In the genomic region with DNA sequence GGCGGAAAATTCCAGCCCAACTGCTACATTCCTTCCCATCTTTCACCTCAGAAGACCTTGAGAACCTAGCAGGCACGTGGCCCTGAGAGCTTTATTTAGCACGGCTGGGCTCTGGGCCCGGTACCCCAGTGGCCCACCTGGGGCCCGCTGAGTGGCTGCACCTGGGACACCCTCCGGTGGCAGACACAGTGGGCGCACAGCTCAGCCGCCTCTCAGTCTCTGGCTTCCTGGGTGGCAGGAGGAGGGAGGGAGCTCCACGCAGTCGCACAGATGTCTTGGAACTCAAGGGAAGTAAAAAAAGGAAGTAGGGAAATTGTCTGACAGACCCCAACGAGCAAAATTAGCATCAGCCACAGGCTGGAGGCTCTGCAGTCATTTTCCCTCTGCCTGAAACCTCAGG, we compare ENCODE assay signal across 8 mouse cellular contexts.
DNase-seq lines count a peak whose midpoint lies in the region; ATAC-seq and TF ChIP-seq lines count a peak whose summit lies in the region.

No protein-coding gene starts in this region.

- no peak overlapping the region for H3K4me2 ChIP-seq in hindbrain, embryonic 13.5 days
- H3K4me2 ChIP-seq in heart, postnatal 0 days (ENCODE audit: low read depth, low read length), result peak overlapping the region; percentile 41
- H3K4me2 ChIP-seq in neural tube, embryonic 15.5 days, result peak overlapping the region; percentile 42

- ATAC-seq in hindbrain, embryonic 13.5 days (ENCODE audit: low FRiP score), result no peak
- ATAC-seq in heart, postnatal 0 days (ENCODE audit: insufficient read depth, low read depth), result peak; percentile 86
- no peak; the same call in 1 of the 2 replicates for ATAC-seq in neural tube, embryonic 15.5 days (ENCODE audit: low FRiP score)

- no peak for DNase-seq in hindbrain, embryonic 10.5 days (ENCODE audit: low spot score)
- peak; percentile 36 for DNase-seq in cerebellum, adult 9-11 months
- peak; percentile 63 for DNase-seq in heart, postnatal 0 days (ENCODE audit: low spot score)
- DNase-seq in layer of hippocampus, adult 9-11 months, result peak; percentile 75
- DNase-seq in embryo, embryonic 11 days, result no peak
- DNase-seq in midbrain, embryonic 10.5 days (ENCODE audit: low spot score), result no peak

- TF ChIP-seq EP300 in heart, postnatal 0 days (IDR thresholded peaks at IDR 0.05; ENCODE audit: low read depth), result no peak

- WGBS in hindbrain, embryonic 13.5 days, result 34% methylated on average over 11 of the region's 11 CpGs
- WGBS in hindbrain, embryonic 10.5 days, result 27% methylated on average over 11 of the region's 11 CpGs
- WGBS in heart, postnatal 0 days, result 12% methylated on average over 11 of the region's 11 CpGs
- 28% methylated on average over 11 of the region's 11 CpGs for whole genome bisulfite sequencing in neural tube, embryonic 15.5 days
- WGBS in midbrain, embryonic 10.5 days, result 25% methylated on average over 11 of the region's 11 CpGs

- H3K9ac ChIP-seq in hindbrain, embryonic 13.5 days, result peak overlapping the region; percentile 2; the same call in 1 of the 2 replicates
- H3K9ac ChIP-seq in heart, postnatal 0 days (replicated peaks; ENCODE audit: low read depth, low read length), result no peak overlapping the region
- no peak overlapping the region for H3K9ac ChIP-seq in neural tube, embryonic 15.5 days (replicated peaks)

- H3K27ac ChIP-seq in hindbrain, embryonic 13.5 days, result no peak overlapping the region
- no peak overlapping the region for H3K27ac ChIP-seq in hindbrain, embryonic 10.5 days
- peak overlapping the region; percentile 52 for H3K27ac ChIP-seq in heart, postnatal 0 days (ENCODE audit: low read depth)
- H3K27ac ChIP-seq in neural tube, embryonic 15.5 days (replicated peaks), result 0 out of 2 replicates have a peak overlapping the region, but pooled peaks have one; percentile 13
- H3K27ac ChIP-seq in midbrain, embryonic 10.5 days (replicated peaks), result no peak overlapping the region; the same call in 1 of the 2 replicates

- H3K9me3 ChIP-seq in hindbrain, embryonic 13.5 days, result no peaks in the 10 kb centered on the region
- no peaks in the 10 kb centered on the region for H3K9me3 ChIP-seq in hindbrain, embryonic 10.5 days
- no peaks in the 10 kb centered on the region for H3K9me3 ChIP-seq in heart, postnatal 0 days (replicated peaks; ENCODE audit: control insufficient read depth, low read length)
- H3K9me3 ChIP-seq in neural tube, embryonic 15.5 days (replicated peaks), result no peaks in the 10 kb centered on the region
- no peaks in the 10 kb centered on the region for H3K9me3 ChIP-seq in midbrain, embryonic 10.5 days (replicated peaks)

- 0 out of 2 replicates have a peak, but pooled peaks have one; percentile 7 for TF ChIP-seq CTCF in heart, postnatal 0 days (IDR thresholded peaks at IDR 0.05; ENCODE audit: low read depth)

- H3K27me3 ChIP-seq in hindbrain, embryonic 13.5 days, result no peaks in the 10 kb centered on the region
- 0 out of 2 replicates have a peak, but pooled peaks cover 2% of the 10 kb centered on the region for H3K27me3 ChIP-seq in hindbrain, embryonic 10.5 days (ENCODE audit: insufficient read depth, poor library complexity, severe bottlenecking)
- no peaks in the 10 kb centered on the region for H3K27me3 ChIP-seq in heart, postnatal 0 days (ENCODE audit: control insufficient read depth, insufficient read depth, low read length)
- H3K27me3 ChIP-seq in neural tube, embryonic 15.5 days (replicated peaks), result no peaks in the 10 kb centered on the region
- H3K27me3 ChIP-seq in midbrain, embryonic 10.5 days (ENCODE audit: low read depth, poor library complexity, severe bottlenecking), result no peaks in the 10 kb centered on the region

- H3K4me3 ChIP-seq in hindbrain, embryonic 13.5 days, result no peak overlapping the region
- H3K4me3 ChIP-seq in hindbrain, embryonic 10.5 days, result no peak overlapping the region
- H3K4me3 ChIP-seq in heart, postnatal 0 days (ENCODE audit: low read depth, low read length), result no peak overlapping the region
- no peak overlapping the region for H3K4me3 ChIP-seq in neural tube, embryonic 15.5 days (replicated peaks)
- H3K4me3 ChIP-seq in midbrain, embryonic 10.5 days, result no peak overlapping the region

- H3K4me1 ChIP-seq in hindbrain, embryonic 13.5 days (replicated peaks), result peaks cover 13% of the 10 kb centered on the region
- 0 out of 2 replicates have a peak, but pooled peaks cover 4% of the 10 kb centered on the region for H3K4me1 ChIP-seq in hindbrain, embryonic 10.5 days (replicated peaks)
- peaks cover 14% of the 10 kb centered on the region; the same call in 1 of the 2 replicates for H3K4me1 ChIP-seq in heart, postnatal 0 days (ENCODE audit: control insufficient read depth, insufficient read depth)
- H3K4me1 ChIP-seq in neural tube, embryonic 15.5 days, result peaks cover 11% of the 10 kb centered on the region
- peaks cover 9% of the 10 kb centered on the region for H3K4me1 ChIP-seq in midbrain, embryonic 10.5 days

- H3K36me3 ChIP-seq in hindbrain, embryonic 13.5 days, result no peaks in the 10 kb centered on the region
- no peaks in the 10 kb centered on the region for H3K36me3 ChIP-seq in hindbrain, embryonic 10.5 days
- no peaks in the 10 kb centered on the region for H3K36me3 ChIP-seq in heart, postnatal 0 days (replicated peaks; ENCODE audit: control insufficient read depth, insufficient read depth, low read length)
- H3K36me3 ChIP-seq in neural tube, embryonic 15.5 days, result no peaks in the 10 kb centered on the region
- no peaks in the 10 kb centered on the region for H3K36me3 ChIP-seq in midbrain, embryonic 10.5 days

Comparison
In these comparisons a context has a peak if more than half of its experiments do, and no peak if none do; other contexts are left out.
1. H3K27ac ChIP-seq: peak in heart, postnatal 0 days (single experiment) and neural tube, embryonic 15.5 days (single experiment); none in hindbrain, embryonic 13.5 days (single experiment), hindbrain, embryonic 10.5 days (single experiment) and midbrain, embryonic 10.5 days (single experiment).
2. DNase-seq: peak in cerebellum, adult 9-11 months (single experiment), heart, postnatal 0 days (single experiment) and layer of hippocampus, adult 9-11 months (single experiment); none in hindbrain, embryonic 10.5 days (single experiment), embryo, embryonic 11 days (single experiment) and midbrain, embryonic 10.5 days (single experiment).